Mouse (Mus musculus) embryonic fibroblast, embryonic 13.5 days (primary cell): ENCODE results near the gene Lrrc74b.
A peak's percentile ranks its signal among the peaks of the same experiment; 100 is the strongest.

Source experiments
- CTCF ChIP-seq: IDR thresholded peaks from 2 replicates; pipeline ENCODE4 v1.5.1; 2011; ENCODE audit warnings: mild to moderate bottlenecking, control low read depth, low read length, moderate library complexity, borderline replicate concordance; ENCODE audit not compliant: insufficient read depth
- POLR2A ChIP-seq: IDR thresholded peaks from 2 replicates; pipeline ENCODE4 v1.6.1; 2011; ENCODE audit warnings: low read depth, mild to moderate bottlenecking, control low read depth, low read length, moderate library complexity

DNA sequence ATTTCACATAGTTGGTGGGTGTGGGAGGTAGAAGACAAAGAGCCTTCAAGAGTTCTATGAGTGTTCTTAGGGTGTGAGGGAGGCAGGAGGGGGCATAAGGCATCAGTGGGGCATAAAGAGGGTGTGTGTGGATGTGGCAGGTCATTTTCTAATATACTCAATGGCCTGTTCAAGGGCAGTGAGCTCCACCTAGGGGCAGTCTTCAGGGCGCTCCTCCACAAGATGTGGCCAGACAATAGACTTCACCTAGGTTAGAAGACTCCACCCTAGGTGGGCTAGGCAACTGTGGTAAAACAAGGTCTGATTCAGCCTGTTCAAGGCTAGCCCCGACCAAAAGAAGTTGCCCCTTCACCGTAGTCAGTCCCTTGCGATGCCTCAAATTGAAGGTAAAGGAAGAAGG, 28.8 kb downstream of the Lrrc74b start:
- TF ChIP-seq POLR2A (no peak), CTCF (0 out of 2 replicates have a peak, but pooled peaks have one; percentile 14)
